Mouse (Mus musculus) ES-E14 (cell line): Measurements from ENCODE around the gene Olfr707. TPM values are rescaled to one million over a fixed set of nuclear protein-coding genes. Genes with fewer than 3 reads are reported as not detected.
"Not testable (repeated sequence)": the region's sequence is repeated elsewhere in the genome, so short reads cannot be mapped to it uniquely, and the experiment has no call there.

ENCODE experiments used
- DNase-seq: peaks from one replicate; pipeline ENCODE4 v3.0.0-alpha.2; 2013; ENCODE audit warnings: low read depth, low spot score
- H3K27ac ChIP-seq: 2 replicates; pipeline ENCODE4 v1.5.1; 2012; ENCODE audit warnings: low read depth, mild to moderate bottlenecking, low read length, moderate library complexity, mixed read lengths; ENCODE audit not compliant: poor library complexity, insufficient read depth, severe bottlenecking
- H3K36me3 ChIP-seq: 2 replicates; pipeline ENCODE4 v1.6.1; 2012; ENCODE audit warnings: mild to moderate bottlenecking, low read length, moderate library complexity, mixed read lengths; ENCODE audit not compliant: control insufficient read depth, poor library complexity, insufficient read depth, severe bottlenecking
- H3K4me1 ChIP-seq, 2 experiments: fragments of 150-350 bp in 1 of 2; sonication (generic) in 1 of 2; 2 replicates each; pipeline ENCODE4 v1.6.1; 2012; ENCODE audit warnings: low read length in 2 of 2, mild to moderate bottlenecking in 1 of 2, mixed read lengths in 1 of 2; ENCODE audit not compliant: control insufficient read depth in 2 of 2, insufficient read depth in 2 of 2, poor library complexity in 1 of 2
- H3K4me3 ChIP-seq, 2 experiments: fragments of 150-350 bp in 1 of 2; sonication (generic) in 1 of 2; 2 replicates each; pipeline ENCODE4 v1.5.1; 2012; ENCODE audit warnings: low read length in 2 of 2, low read depth in 1 of 2, mild to moderate bottlenecking in 1 of 2, mixed read lengths in 1 of 2; ENCODE audit not compliant: insufficient read depth in 1 of 2, poor library complexity in 1 of 2, severe bottlenecking in 1 of 2
- H3K9ac ChIP-seq: 2 replicates; pipeline ENCODE4 v1.6.1; 2012; ENCODE audit warnings: low read depth, mild to moderate bottlenecking, low read length, mixed read lengths; ENCODE audit not compliant: poor library complexity, insufficient read depth, severe bottlenecking
- H3K9me3 ChIP-seq: fragments of 150-350 bp; sonication (generic); 2 replicates; pipeline ENCODE4 v1.6.1; 2012; ENCODE audit warnings: low read depth, mild to moderate bottlenecking, low read length; ENCODE audit not compliant: control insufficient read depth, insufficient read depth
- CHD2 ChIP-seq: IDR thresholded peaks from 2 replicates; pipeline ENCODE4 v1.6.1; 2014; ENCODE audit warnings: mild to moderate bottlenecking, low read depth, low read length, inconsistent platforms
- HCFC1 ChIP-seq: IDR thresholded peaks from 2 replicates; pipeline ENCODE4 v1.6.1; 2012; ENCODE audit warnings: low read length, inconsistent platforms, borderline replicate concordance; ENCODE audit not compliant: insufficient read depth
- MAFK ChIP-seq: IDR thresholded peaks from 2 replicates; pipeline ENCODE4 v1.6.1; 2014; ENCODE audit warnings: mild to moderate bottlenecking, low read depth, low read length, inconsistent platforms; ENCODE audit not compliant: insufficient read depth
- ZC3H11A ChIP-seq: IDR thresholded peaks from 2 replicates; pipeline ENCODE4 v1.6.1; 2012; ENCODE audit warnings: low read depth, mild to moderate bottlenecking, inconsistent platforms, low read length, borderline replicate concordance
- ZNF384 ChIP-seq: IDR thresholded peaks from 2 replicates; pipeline ENCODE4 v1.6.1; 2012; ENCODE audit warnings: low read depth, low read length, inconsistent platforms
- in situ Hi-C, 2 experiments: fragments of 600-800 bp; cut with MboI; formaldehyde crosslinking; loops; one replicate each; pipeline ENCODE4 v1.15.1; 2025; ENCODE audit warnings: low sequenced_read_pairs in 2 of 2, inconsistent platforms in 1 of 2; ENCODE audit not compliant: unreplicated experiment in 2 of 2
- total RNA-seq: library from RNA; depleted of rRNA; stranded (reverse); fragments of 300-350 nt; gene quantifications from 2 replicates; pipeline ENCODE4 v1.2.3, GENCODE M21; 2012; rRNA removed

Gene Olfr707
- not detected in 2 replicates for total RNA-seq

- in situ Hi-C loops, H3K27ac ChIP-seq, DNase-seq, H3K4me1 ChIP-seq, H3K9me3 ChIP-seq, H3K36me3 ChIP-seq, H3K9ac ChIP-seq, H3K4me3 ChIP-seq: not testable (repeated sequence)
Observed at GRCm38 (mm10) chr7:106901141-106901540, at the start of gene Olfr707. Olfr707 (minus strand) TSS chr7:106901241.

DNA sequence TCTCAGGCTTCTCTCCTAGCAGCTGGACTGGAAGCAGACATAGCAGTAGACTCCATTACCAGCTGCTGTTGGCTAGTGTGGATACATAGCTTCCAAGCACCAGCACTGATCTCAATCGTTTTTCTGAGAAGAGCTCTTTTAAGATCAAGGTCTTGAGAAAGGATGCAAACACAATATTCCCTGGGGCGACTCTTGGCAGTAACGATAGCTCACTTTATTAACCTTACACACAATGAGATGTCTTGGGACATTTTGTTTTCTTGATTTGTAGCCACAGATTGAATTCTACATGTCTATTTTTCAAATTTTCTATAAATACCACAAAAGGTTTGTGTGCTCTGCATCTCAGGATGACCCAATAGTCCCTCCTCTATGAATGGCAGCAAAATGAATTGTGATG lies 47.2 kb upstream of the Olfr707 start, which contains the start of gene Olfr710:
Olfr710 (minus strand) TSS at position 101 of the 400 bp plus-strand sequence.
- no peak for DNase-seq
- Histone ChIP-seq H3K27ac (no peak within 1 kb of the TSS), H3K4me3 (no peak within 1 kb of the TSS), H3K4me1 (no peaks in the 10 kb centered on the region), H3K9me3 (no peaks in the 10 kb centered on the region), H3K9ac (no peak within 1 kb of the TSS), H3K36me3 (no peaks in the 10 kb centered on the region)
- TF ChIP-seq MAFK (no peak), HCFC1 (no peak)
- in situ Hi-C loops: no loop called here

GRCm38 (mm10) chr7:106932119-106932518 lies 31.1 kb upstream of the Olfr707 start, which contains the start of gene Olfr709-ps1:
Olfr709-ps1 (minus strand) TSS chr7:106932219.
- in situ Hi-C loops: no loop called here
- no peak for DNase-seq
- H3K9me3 ChIP-seq: no peaks in the 10 kb centered on the region
- H3K9ac ChIP-seq: no peak within 1 kb of the TSS
- TF ChIP-seq ZNF384: no peak
- no peak for TF ChIP-seq CHD2
- TF ChIP-seq MAFK: no peak
- TF ChIP-seq HCFC1: no peak
- no peak for TF ChIP-seq ZC3H11A
- no peak within 1 kb of the TSS for H3K4me3 ChIP-seq
- H3K27ac ChIP-seq: no peak within 1 kb of the TSS
- no peaks in the 10 kb centered on the region for H3K4me1 ChIP-seq
- H3K36me3 ChIP-seq: no peaks in the 10 kb centered on the region

DNA sequence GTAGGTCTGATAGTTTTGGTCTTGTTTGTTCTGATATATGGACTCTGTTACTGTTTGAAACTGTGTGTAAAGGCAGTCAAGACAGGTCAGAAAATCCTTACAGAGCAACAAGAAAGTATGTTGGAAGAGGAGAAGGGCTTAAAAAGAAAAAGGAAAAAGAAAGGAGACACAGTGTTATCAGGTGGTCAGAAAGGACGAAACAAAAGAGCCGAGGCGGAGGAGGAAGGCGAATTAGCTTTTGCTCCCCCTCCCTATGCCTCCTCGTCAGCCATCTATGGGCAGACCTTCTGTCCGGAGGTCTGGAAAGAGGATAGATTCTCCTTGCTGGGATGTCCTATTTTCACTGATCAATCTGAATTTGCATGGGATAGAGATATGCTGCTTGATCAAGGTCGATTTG lies 19.9 kb upstream of the Olfr707 start:
- H3K9me3 ChIP-seq, H3K4me1 ChIP-seq, in situ Hi-C loops, H3K36me3 ChIP-seq, DNase-seq, H3K4me3 ChIP-seq, H3K9ac ChIP-seq, H3K27ac ChIP-seq: not testable (repeated sequence)

- H3K27ac ChIP-seq: no peak within 1 kb of the TSS
- H3K9me3 ChIP-seq: no peaks in the 10 kb centered on the region
- no peak for TF ChIP-seq CHD2
- TF ChIP-seq HCFC1: no peak
- no peak for TF ChIP-seq MAFK
- no peak for TF ChIP-seq ZNF384
- no peak for TF ChIP-seq ZC3H11A
- no peak within 1 kb of the TSS for H3K4me3 ChIP-seq
- H3K4me1 ChIP-seq: no peaks in the 10 kb centered on the region
- no peak for DNase-seq
- H3K9ac ChIP-seq: no peak within 1 kb of the TSS
- H3K36me3 ChIP-seq: no peaks in the 10 kb centered on the region
- in situ Hi-C loops: no loop called here
Observed at GRCm38 (mm10) chr7:106907676-106908075, 6.6 kb upstream of the Olfr707 start, which contains the start of gene Olfr1532-ps1. Olfr1532-ps1 (plus strand) TSS chr7:106908001.
